Mouse (Mus musculus): ENCODE data around the gene Elmo2.

DNA sequence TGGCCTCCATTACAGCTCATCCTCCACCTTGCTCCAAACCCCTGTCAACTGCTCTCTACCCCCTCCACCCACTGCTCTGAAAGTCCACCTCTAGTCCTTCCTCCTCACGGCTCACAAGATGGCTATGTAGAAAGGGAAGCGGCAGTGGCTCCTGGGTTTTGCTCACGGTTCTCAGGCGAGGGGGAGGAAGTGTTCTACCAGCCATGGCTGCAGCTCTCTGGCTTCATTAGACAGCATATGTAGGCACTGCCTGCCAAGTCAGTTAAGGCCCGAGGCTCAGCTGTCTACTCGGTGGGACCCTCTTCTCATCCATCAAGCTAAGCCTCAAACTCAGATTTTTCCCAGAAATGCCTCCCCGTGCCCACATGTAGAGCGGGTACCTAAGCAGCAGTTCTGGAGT lies 25.9 kb downstream of the Elmo2 start:
- TF ChIP-seq CTCF (IDR thresholded peaks at IDR 0.05; ENCODE audit: low read depth, low read length) (no peak), POLR2A (IDR thresholded peaks at IDR 0.05; ENCODE audit: borderline replicate concordance, low read depth, low read length) (no peak)
